Comparison of ENCODE assay signal across 14 mouse cellular contexts in the genomic region with DNA sequence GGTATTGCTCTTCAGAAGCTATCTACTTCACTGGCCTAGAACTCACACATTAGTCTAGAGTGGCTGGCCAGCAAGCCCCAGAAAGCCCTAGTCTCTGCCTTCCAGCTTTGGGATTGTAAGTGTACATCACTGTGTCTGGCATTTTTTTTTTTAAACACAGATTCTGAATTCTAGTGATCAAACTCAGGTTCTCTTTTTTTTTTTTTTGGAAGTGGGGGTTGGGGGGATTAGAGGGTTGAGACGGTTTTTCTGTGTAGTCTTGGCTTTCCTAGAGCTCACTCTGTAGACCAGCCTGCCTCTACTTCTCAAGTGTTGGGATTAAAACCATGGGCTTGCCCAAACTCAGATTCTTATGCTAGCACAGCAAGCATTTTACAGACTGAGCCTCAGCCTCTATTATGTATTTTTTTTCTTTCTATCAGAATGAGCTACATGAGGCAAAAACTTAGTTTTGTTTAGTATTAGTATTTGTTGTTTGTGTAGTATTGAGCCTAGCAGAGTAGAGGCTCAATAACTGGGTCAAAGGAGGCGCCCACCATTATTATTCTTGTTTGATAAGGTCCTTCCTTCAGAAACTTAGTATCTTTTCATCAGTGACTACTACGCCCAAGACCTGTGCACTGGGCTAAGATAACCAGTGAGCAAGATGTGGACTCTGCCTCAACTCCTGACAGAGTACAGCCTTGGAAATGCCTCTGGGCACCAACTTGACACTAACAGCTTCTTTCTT. TPM values are rescaled to one million over a fixed set of nuclear protein-coding genes. Genes with fewer than 3 reads are reported as not detected.
A peak's percentile ranks its signal among the peaks of the same experiment; 100 is the strongest.
DNase-seq lines count a peak whose midpoint lies in the region; ATAC-seq and TF ChIP-seq lines count a peak whose summit lies in the region.
"Had no signal": no experiment of that assay in that cellular context is flagged by ENCODE, and none has a peak within 500 bp of the region (broad histone marks: within the 10 kb centered on the region; RNA-seq: fewer than 3 reads in every experiment).

No protein-coding gene starts in this region.

- H3K4me2 ChIP-seq in kidney, embryonic 15.5 days = no peak overlapping the region
- H3K4me2 ChIP-seq in kidney, embryonic 14.5 days (replicated peaks; ENCODE audit: low read depth, low read length) = no peak overlapping the region
- peak overlapping the region; percentile 51 for H3K4me2 ChIP-seq in liver, embryonic 11.5 days

- TF ChIP-seq CTCF in cerebellum, adult 2 months (IDR thresholded peaks at IDR 0.05; ENCODE audit: borderline replicate concordance, insufficient read depth, low read depth, low read length) = no peak

- H3K36me3 ChIP-seq in kidney, embryonic 15.5 days = peaks cover 37% of the 10 kb centered on the region
- peaks cover 30% of the 10 kb centered on the region for H3K36me3 ChIP-seq in kidney, embryonic 14.5 days (ENCODE audit: control insufficient read depth, insufficient read depth, low read length)
- H3K36me3 ChIP-seq in liver, embryonic 11.5 days (ENCODE audit: control insufficient read depth, insufficient read depth, low read length) = peaks cover 9% of the 10 kb centered on the region; the same call in 1 of the 2 replicates

- peak overlapping the region; percentile 7; the same call in 1 of the 2 replicates for H3K27ac ChIP-seq in cerebellum, adult 2 months (ENCODE audit: insufficient read depth, low read length)
- 0 out of 2 replicates have a peak overlapping the region, but pooled peaks have one; percentile 54 for H3K27ac ChIP-seq in kidney, embryonic 15.5 days
- no peak overlapping the region for H3K27ac ChIP-seq in kidney, embryonic 14.5 days (ENCODE audit: low read depth, low read length)
- peak overlapping the region; percentile 39; the same call in 1 of the 2 replicates for H3K27ac ChIP-seq in liver, embryonic 11.5 days (ENCODE audit: low read depth, low read length)

- 69% methylated on average over 3 of the region's 3 CpGs for WGBS in cerebellum, adult 2 months
- 85% methylated on average over 3 of the region's 3 CpGs for WGBS in kidney, embryonic 15.5 days
- 84% methylated on average over 3 of the region's 3 CpGs for WGBS in kidney, embryonic 14.5 days
- WGBS in liver, embryonic 11.5 days = 43% methylated on average over 3 of the region's 3 CpGs

- H3K4me1 ChIP-seq in cerebellum, adult 2 months (ENCODE audit: control insufficient read depth, insufficient read depth, low read length) = peaks cover 29% of the 10 kb centered on the region
- H3K4me1 ChIP-seq in kidney, embryonic 15.5 days = peaks cover 92% of the 10 kb centered on the region
- H3K4me1 ChIP-seq in kidney, embryonic 14.5 days (ENCODE audit: control insufficient read depth, insufficient read depth, low read length) = peaks cover 78% of the 10 kb centered on the region
- H3K4me1 ChIP-seq in liver, embryonic 11.5 days (replicated peaks; ENCODE audit: control insufficient read depth, insufficient read depth, low read length) = peaks cover 69% of the 10 kb centered on the region

- no peak for ATAC-seq in kidney, embryonic 15.5 days (replicated peaks; ENCODE audit: low FRiP score)
- no peak for ATAC-seq in kidney, embryonic 14.5 days (ENCODE audit: low FRiP score, low TSS enrichment)
- ATAC-seq in liver, embryonic 11.5 days (replicated peaks; ENCODE audit: low FRiP score) = peak; percentile 75
- no peak for ATAC-seq in granulocyte monocyte progenitor cell, adult 5-6 weeks (replicated peaks; ENCODE audit: poor library complexity, severe bottlenecking)
- ATAC-seq: activated CD4-positive, CD25-positive, alpha-beta regulatory T cell, adult 4 months; forebrain, embryonic 16.5 days; hindbrain, embryonic 16.5 days had no signal

- peak in 1 of 2 experiments; percentile 11 for DNase-seq in cerebellum, adult 2 months
- DNase-seq in cerebellum, postnatal 25 days = no peak
- DNase-seq in A20 (ENCODE audit: low read depth, low spot score) (peak; percentile 24), MN1 (ENCODE audit: low spot score) (no peak)
- no peak for DNase-seq in liver, embryonic 11.5 days (ENCODE audit: low spot score)
- DNase-seq: cerebellum, adult 8-10 months; kidney, postnatal 25 days; thymus, adult 18-20 months had no signal

- H3K9ac ChIP-seq in kidney, embryonic 15.5 days = no peak overlapping the region
- no peak overlapping the region for H3K9ac ChIP-seq in kidney, embryonic 14.5 days (ENCODE audit: low read depth, low read length)
- H3K9ac ChIP-seq in liver, embryonic 11.5 days (ENCODE audit: low read depth, low read length) = no peak overlapping the region

- no peak overlapping the region for H3K4me3 ChIP-seq in cerebellum, adult 2 months (replicated peaks; ENCODE audit: insufficient read depth, low read depth, low read length)
- no peak overlapping the region for H3K4me3 ChIP-seq in kidney, embryonic 15.5 days (replicated peaks)
- no peak overlapping the region for H3K4me3 ChIP-seq in kidney, embryonic 14.5 days (ENCODE audit: low read length)
- peak overlapping the region; percentile 15 for H3K4me3 ChIP-seq in liver, embryonic 11.5 days (ENCODE audit: low read depth, low read length)

- no peak for TF ChIP-seq POLR2A in cerebellum, adult 2 months (IDR thresholded peaks at IDR 0.05; ENCODE audit: borderline replicate concordance, insufficient read depth, low read length)

- H3K9me3 ChIP-seq in kidney, embryonic 15.5 days (replicated peaks) = no peaks in the 10 kb centered on the region
- no peaks in the 10 kb centered on the region for H3K9me3 ChIP-seq in kidney, embryonic 14.5 days (ENCODE audit: control insufficient read depth, low read length)
- H3K9me3 ChIP-seq in liver, embryonic 11.5 days (ENCODE audit: control insufficient read depth, low read length) = no peaks in the 10 kb centered on the region

- H3K27me3 ChIP-seq in cerebellum, adult 2 months (ENCODE audit: control insufficient read depth, insufficient read depth, low read length) = no peaks in the 10 kb centered on the region
- no peaks in the 10 kb centered on the region for H3K27me3 ChIP-seq in kidney, embryonic 15.5 days
- no peaks in the 10 kb centered on the region for H3K27me3 ChIP-seq in kidney, embryonic 14.5 days (ENCODE audit: control insufficient read depth, insufficient read depth, low read length)
- H3K27me3 ChIP-seq in liver, embryonic 11.5 days (replicated peaks; ENCODE audit: control insufficient read depth, insufficient read depth, low read length) = no peaks in the 10 kb centered on the region

RNA-seq across cellular contexts. Expression of a gene that starts 6.9 kb away (rescaled TPM):
- polyA plus RNA-seq in cerebellum, adult 2 months (2012; rRNA removed) = 141 and 142 TPM in 2 replicates
- 99.5 and 106 TPM in 2 replicates for polyA plus RNA-seq in kidney, embryonic 15.5 days (2015; fragmentation: Nextera tagmentation; extraction: Ambion mirVana)
- 66.9 and 96.1 TPM in 2 replicates for polyA plus RNA-seq in kidney, embryonic 14.5 days (2014; fragmentation: Nextera tagmentation; extraction: Ambion mirVana)
- polyA plus RNA-seq in liver, embryonic 11.5 days (2014; fragmentation: Nextera tagmentation; extraction: Ambion mirVana) = 61.7 and 69.3 TPM in 2 replicates
- 13.2 and 27.8 TPM in 2 replicates for total RNA-seq in granulocyte monocyte progenitor cell, adult 5-6 weeks (2014; fragmentation: Nextera tagmentation)
- 10.3 and 25.2 TPM in 2 replicates for total RNA-seq in granulocyte monocyte progenitor cell, adult 5-6 weeks (2017)

RNA-seq across cellular contexts. Expression of a gene that starts 23.2 kb away (rescaled TPM):
- 1.2 TPM in 2 replicates for polyA plus RNA-seq in cerebellum, adult 2 months (2012; rRNA removed)
- 88.5 and 98.2 TPM in 2 replicates for polyA plus RNA-seq in kidney, embryonic 15.5 days (2015; fragmentation: Nextera tagmentation; extraction: Ambion mirVana)
- polyA plus RNA-seq in kidney, embryonic 14.5 days (2014; fragmentation: Nextera tagmentation; extraction: Ambion mirVana) = 107 and 124 TPM in 2 replicates
- polyA plus RNA-seq in liver, embryonic 11.5 days (2014; fragmentation: Nextera tagmentation; extraction: Ambion mirVana) = 107 and 118 TPM in 2 replicates
- total RNA-seq in granulocyte monocyte progenitor cell, adult 5-6 weeks (2014; fragmentation: Nextera tagmentation) = 51.4 and 56.0 TPM in 2 replicates
- 96.9 and 105 TPM in 2 replicates for total RNA-seq in granulocyte monocyte progenitor cell, adult 5-6 weeks (2017)

Comparison
In these comparisons a context has a peak if more than half of its experiments do, and no peak if none do; other contexts are left out.
1. RNA of a gene that starts 23.2 kb away (polyA plus RNA-seq): 107 to 124 TPM in kidney, embryonic 14.5 days, 107 to 118 TPM in liver, embryonic 11.5 days and 88.5 to 98.2 TPM in kidney, embryonic 15.5 days; 1.2 TPM in cerebellum, adult 2 months; every median in the first group is over 10 times any median in the second.